Mouse (Mus musculus): ENCODE results near the gene Cenpk.
A peak's percentile ranks its signal among the peaks of the same experiment; 100 is the strongest.
"Not testable (repeated sequence)": the region's sequence is repeated elsewhere in the genome, so short reads cannot be mapped to it uniquely, and the experiment has no call there.

The Cenpk gene

DNA sequence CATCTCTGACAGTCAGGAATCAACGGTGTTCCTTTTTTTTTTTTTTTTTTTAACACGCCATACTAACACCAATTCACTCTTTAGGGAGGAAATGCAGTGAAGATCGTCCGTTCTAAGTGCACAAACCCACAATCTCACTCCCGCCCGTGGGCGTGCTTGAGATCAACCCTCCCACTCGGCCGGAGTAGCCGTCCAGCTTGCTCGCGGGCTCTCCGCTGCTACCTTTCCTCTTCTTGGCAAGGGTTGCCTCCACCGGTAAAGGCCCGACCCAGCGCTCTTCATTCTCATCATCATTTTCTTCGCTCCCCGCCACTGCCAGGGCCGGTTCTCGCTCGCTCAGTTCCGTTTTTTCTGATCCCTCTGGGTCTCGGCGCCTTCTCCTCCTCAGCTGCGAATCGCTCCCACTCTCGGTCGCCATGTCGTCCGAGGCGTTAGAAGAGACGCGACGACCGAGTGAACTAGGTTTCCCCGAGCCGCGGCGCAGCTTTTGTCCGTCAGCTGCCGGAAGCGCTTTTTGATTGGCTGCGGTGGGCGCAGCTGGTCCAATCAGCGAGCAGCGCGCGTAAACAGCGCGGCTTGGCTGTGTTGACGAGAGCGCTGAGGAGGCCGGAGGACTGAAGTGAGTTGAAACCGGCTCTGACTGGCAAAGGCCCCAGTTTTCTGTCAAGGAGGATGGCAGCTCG is at the start of gene Cenpk, which contains the start of gene Ppwd1:
Gene Cenpk (plus strand): TSS at position 228 of the 683 bp plus-strand sequence.
Gene Ppwd1 (minus strand): TSS at position 460 of the 683 bp plus-strand sequence.
- DNase-seq (ENCODE audit: low spot score in 2 of 2): peak; percentile 95 to 96

DNA sequence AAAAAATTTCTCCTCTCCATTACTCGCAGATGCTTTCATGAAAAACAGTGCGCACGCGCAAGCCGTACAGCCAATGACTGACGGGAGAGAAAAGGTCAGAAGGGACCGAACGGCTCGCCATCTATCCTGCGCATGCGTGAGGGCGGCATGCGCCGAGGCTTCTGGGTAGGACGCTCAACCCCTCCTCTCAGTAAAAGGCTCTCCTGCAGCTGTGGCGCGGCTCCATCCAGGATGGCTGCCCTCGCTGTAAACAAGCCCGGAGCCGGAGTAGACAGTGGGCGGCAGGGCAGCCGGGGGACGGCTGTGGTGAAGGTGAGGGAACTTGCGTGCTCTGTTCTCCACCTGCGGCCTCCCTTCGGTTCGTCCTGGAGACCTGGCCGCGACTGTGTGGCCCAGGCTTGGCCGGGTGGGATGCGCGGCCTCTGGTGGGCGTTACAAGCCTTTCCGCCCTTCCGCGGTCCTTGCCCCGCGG is 49.7 kb upstream of the Cenpk start, which contains the start of gene Trim23:
Gene Trim23 (plus strand): TSS at position 148 of the 472 bp plus-strand sequence.
- peak; percentile 95 to 96 for DNase-seq (ENCODE audit: low spot score in 2 of 2)

DNA sequence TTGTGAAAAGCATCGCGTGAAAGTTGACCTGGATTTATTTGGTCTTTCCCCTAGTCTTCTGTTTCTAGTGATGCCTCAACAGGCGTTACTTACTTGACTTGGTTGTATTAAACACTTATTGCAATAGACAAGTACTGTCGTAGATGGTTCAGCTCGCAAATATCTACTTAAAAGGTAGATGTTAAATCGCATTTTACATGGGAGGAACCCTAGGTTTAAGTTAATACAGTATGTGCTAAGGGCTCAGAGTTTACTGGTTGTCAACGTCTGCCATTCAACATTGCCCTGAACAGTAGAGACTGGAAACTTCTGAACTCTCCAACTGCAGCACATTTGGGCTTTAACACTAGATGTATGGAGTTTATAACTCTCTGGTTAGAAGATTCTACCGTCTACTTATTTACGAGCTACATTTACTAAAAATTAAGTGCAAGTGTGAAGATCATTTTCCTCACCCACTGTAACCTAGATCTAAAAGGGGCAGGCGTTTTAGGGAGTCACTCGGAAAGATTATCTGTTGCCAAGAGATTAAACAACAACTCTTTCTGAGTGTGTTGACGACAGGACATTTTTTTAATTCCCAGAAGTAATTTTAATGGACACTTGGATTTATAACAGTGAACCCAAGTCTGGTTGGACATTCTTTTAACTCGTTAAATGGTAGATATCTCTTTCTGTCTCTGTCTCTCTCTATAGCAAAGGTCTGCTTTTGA is 49.1 kb upstream of the Cenpk start:
- DNase-seq (ENCODE audit: low spot score in 2 of 2): no peak

DNA sequence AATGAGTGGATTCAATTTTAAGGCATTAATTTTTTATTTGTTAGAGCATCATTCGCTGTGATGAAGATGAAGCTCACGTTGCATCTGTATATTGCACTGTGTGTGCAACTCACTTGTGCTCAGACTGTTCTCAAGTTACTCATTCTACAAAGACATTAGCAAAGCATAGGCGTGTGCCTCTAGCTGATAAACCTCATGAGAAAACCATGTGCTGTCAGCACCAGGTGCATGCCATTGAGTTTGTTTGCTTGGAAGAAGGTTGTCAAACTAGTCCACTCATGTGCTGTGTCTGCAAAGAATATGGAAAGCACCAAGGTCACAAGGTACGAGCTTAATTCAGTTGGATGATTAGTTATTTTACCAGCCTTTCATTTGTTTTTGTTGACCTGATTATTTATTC is 41.1 kb upstream of the Cenpk start:
- no peak for DNase-seq (ENCODE audit: low spot score in 2 of 2)

DNA sequence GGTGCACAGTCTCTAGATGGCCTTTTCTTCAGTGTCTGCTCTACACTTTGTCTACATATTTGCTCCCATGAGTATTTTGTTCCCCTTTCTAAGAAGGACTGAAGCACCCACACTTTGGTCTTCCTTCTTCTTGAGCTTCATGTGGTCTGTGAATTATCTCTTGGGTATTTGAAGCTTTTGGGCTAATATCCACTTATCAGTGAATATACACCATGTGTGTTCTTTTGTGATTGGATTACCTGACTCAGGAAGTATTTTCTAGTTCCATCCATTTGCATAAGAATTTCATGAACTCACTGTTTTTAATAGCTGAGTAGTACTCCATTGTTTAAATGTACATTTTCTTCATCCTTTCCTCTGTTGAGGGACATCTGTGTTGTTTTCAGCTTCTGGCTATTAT is 32.5 kb upstream of the Cenpk start:
- not testable (repeated sequence) for DNase-seq (ENCODE audit: low spot score in 2 of 2)

DNA sequence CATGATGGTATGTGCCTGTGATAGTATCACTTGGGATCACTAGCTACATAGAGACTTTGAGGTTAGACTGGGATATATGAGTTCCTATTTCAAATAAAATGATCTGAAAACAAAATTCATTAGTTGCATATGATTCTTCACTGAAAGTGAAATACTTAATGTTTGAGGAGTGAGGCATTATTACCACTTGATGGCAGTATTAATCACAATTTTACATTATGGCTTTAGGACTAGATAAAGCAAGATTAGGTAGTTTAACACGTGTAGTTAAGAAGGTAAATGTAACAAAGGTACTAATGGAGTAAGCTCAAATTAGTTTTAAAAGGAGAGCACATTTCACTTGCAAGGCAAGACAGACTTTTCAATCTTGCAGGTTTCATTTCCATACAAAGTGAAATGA is 24.1 kb upstream of the Cenpk start:
- no peak for DNase-seq (ENCODE audit: low spot score in 2 of 2)

DNA sequence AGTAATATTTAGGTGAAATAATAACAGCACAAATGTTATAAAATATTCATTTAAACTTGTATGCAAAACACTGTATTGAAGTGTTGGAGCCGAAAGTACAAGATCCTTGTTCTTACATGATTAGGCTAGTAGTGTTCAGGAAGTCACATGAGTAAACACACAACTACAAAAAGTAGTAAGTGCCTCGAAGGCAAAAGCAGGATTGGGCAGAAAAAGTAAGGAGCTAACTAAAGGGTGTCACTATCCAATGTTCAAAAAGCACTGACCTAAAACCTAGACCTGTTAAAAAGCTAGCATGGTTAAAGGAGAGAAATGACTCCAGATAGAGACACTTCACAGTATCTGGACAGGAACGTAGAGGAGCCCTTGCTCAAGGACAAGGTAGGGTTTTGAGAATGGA is 933 bp upstream of the Cenpk start:
- DNase-seq (ENCODE audit: low spot score in 2 of 2): no peak

DNA sequence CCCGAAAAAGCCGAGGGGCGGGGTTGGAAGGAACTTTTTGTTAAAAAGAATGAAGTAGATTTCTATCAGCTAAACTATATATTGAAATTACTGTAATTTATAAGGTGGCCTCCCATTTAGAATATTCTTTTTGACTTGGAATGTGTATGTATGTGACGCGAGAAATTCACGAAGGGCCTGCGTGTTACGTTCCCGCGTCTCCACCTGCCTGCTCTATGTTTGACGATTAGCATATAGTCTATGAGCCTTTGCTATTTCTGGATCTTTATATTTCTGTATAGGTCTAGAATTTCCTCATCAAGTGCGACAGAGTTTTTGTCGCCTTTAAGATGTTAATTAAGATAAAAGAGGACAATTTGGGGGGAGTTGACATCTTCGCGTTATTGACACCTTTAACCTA is 770 bp downstream of the Cenpk start:
- DNase-seq (ENCODE audit: low spot score in 2 of 2): no peak

DNA sequence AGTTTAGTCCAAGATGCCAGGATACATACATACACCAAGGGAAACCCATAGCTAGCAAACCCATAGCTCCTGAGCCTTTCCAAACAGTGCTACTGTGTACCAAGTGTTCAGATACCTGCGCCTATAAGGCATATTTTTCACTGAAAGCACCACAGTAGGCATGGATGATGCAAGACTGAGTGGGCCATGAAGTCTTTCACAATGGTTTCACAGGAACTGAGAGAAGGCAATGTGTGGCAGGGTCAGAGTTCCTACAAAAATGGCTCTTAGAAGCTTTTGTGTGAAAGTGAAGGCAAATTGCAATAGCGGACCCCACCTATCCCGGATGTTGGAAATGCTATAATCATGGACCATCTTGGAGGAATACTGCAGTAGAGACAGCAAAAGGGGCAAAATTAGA is 30.6 kb downstream of the Cenpk start:
- no peak for DNase-seq (ENCODE audit: low spot score in 2 of 2)

DNA sequence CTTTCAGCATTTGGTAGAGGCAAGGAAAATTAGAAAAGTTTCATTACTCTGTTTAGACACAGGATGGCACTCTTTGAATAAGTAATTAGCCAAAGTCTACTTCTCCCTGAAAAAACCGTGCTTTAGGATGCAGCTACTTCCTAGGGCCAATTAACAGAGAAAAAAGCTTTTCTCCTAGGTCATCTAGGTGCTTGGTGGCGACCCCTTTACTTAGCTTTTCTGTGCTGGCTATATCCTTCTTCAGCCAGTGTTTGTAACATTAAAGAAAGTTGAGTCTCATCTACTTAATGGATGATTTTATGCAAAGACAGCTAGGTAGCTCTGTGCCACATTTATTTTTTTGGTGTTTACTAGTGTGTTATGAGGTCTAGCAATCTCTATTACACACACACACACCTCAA is 56.6 kb downstream of the Cenpk start:
- DNase-seq (ENCODE audit: low spot score in 2 of 2): peak; percentile 16 to 35

DNA sequence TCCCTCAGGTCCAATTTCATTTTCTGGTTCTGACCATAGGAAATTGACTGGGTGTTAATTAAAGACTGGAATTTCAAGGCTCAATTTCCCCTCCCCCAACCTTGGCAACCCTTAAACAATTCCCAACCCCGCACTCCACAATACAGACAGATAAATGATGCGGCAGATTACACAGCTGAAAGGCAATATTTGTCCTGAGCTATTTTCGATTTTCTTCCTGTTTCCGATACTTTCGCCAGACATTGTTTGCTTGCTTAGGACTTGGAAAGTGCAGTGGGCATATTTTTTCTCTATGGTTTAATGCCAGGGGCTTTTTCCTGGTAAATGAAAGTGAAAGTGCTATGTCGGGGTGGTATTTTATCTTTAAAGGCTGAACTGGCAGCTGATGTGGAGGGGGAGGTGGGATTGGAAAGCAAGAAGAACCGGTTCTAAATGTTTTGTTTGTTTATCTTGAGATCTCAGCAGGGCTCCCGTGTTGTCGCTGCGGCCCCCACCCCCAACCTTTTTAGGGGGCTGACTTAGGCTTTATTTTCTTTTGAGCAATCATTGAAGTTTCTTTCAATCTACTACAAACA is 57.4 kb downstream of the Cenpk start:
- peak; percentile 5 to 23 for DNase-seq (ENCODE audit: low spot score in 2 of 2)

DNA sequence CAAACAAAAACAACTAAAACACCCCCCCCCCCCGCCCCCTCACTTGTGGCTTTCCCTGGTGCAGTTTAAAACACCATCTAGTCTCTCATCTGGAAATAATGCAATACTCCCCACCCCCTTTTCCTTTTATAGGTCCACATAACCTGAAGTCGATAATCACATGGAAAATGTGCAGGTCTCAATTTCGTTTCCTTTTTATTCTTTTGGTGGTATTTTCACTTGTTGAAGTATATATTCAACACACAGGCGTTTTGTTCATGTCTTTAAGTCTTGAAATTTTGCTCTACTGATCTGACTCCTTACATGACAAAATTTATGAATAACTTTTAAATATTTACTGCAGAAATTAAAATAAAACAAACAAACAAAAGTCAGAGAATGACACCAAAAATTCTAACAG is 57.9 kb downstream of the Cenpk start:
- no peak for DNase-seq (ENCODE audit: low spot score in 2 of 2)

DNA sequence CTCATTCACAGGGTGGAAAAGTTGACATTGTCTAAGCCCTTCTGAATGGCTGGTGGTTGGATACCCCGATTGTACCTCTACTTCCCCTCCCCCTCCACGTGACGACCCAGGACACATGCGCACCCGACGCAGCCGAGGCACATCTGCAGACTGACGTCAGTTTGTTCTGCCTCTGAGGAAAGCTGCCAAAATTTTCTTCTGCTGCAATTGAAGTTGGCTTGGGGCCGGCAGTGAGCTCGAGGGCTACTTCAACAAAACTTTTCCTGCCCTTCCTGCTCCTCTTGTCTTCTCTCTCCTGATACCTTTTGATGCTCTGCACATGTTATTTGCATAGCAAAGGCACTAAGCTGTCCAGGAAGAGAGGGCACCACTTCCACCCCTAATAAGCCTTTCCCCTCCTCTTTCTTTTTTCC is 58.5 kb downstream of the Cenpk start:
- DNase-seq (ENCODE audit: low spot score in 2 of 2): peak; percentile 78 to 83

DNA sequence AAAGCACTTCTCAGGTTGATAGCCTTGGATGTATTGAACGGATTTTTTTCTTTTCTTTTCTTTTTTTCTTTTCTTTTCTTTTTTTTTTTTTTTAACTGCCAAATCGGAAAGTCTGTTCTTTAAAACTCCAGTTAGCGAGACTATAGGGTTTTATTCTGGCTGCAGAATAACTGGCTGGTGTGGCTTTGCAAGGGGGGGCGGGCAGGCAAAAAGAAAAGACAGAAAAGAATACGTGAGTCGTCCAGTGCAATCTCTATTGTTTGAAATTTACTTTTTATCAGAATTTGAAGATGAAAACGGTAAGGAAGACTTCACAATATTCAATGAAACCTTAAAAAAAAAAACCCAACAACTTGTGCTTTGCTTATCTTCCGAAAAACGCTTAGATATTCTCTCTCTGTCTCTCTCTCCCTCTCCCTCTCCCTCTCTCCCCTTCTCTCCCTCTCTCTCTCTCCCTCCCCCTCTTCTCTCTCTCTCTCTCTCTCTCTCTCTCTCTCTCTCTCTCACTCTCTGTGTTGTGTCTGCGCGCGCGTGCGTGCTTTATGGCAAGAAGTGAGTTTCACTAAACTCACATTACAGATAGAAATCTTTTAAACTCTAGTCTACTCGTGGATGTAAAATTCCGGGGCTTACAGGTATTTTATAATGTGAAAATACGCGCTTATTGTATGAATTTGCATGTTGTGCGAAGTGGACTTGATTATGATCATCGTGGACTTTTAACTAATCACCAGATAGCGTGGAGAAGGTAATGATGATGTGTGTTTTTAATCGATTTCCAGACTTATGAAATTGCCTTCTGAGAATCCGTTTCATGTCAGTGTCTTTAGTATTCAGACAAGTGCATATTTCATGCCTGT is 59.2 kb downstream of the Cenpk start, which contains the start of gene Adamts6:
Gene Adamts6 (plus strand): TSS at position 470 of the 860 bp plus-strand sequence.
- DNase-seq (ENCODE audit: low spot score in 2 of 2): peak; percentile 7 to 11

DNA sequence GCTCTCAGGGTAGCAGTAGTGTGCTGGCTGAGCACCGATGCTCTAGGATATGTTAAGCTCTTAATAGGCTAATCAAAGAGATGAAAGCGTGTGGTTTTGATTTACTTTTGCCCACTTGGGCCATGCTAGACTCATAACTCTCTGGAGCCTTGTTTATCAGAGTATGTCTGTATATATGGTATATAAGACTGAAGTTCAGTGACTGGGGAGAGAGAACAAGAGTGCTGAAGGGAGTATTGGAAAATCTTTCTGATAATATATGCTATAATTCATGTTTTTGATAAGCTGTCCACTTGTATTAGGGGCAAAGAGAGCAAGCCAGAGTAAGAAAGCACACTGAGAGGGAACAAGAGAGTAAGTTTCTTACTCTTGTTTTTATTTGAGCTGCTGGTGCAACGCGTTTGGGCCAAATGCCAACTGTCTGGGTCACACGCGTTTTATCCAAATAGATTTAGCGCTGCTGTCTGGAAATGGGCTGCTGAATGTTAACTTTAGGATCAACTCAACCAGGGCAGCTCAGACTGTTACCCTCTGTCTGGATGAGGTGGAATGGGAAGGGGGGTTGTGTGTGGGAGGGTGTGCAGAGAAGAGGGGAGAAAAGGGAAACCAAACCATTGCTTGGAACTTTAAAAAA is 59.9 kb downstream of the Cenpk start:
- peak; percentile 3 to 4 for DNase-seq (ENCODE audit: low spot score in 2 of 2)

DNA sequence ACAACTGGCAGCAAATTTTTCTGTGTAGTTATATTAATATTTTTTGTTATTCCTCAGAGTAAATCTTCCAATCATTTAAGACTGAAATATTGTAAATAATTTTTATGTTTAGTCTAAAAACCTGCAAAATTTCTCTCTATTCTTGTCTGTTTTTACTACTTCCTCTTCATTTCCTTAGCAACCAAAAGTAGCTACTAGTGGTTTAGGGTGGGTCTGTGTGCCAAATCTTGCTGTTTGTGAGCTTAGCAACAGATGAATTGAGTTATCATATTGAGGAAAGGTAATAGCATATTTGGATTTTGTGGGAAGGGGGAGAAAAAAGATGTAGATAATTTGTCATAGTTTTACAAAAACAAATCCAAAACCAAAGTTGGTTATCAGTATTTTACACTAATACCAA is 60.8 kb downstream of the Cenpk start:
- peak in 1 of 2 experiments; percentile 2 for DNase-seq (ENCODE audit: low spot score in 2 of 2)

DNA sequence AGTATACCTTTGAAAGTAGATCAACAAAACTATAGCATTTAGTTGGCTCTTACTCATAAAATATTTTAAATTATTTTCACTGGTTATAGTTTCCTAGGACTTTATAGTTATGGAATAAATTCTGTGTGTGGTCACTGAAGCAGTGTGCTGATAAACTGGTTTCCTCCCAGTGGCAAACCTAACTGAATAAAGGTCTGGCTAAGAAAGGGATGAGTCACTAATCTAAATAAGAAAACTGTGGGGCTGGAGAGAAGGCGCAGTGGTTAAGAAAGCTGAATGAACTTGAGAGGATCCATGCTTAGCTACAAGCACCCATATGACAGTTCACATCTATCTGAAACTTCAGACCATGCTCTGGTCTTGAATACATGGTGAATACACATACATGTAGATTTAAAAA is 67.1 kb downstream of the Cenpk start:
- no peak for DNase-seq (ENCODE audit: low spot score in 2 of 2)

All from natural killer cell, adult 2 months (primary cell).